Mouse (Mus musculus) heart, embryonic 10.5 days (tissue): ENCODE data around the gene Slc2a1. TPM values are rescaled to one million over a fixed set of nuclear protein-coding genes. Genes with fewer than 3 reads are reported as not detected.

Source experiments
- DNase-seq: peaks from one replicate; pipeline ENCODE4 v3.0.0-alpha.2; 2017; ENCODE audit warnings: low spot score
- H3K27ac ChIP-seq: fragments of 300-500 bp; sonication (generic); 2 replicates; pipeline ENCODE4 v1.5.1; 2016; ENCODE audit warnings: mild to moderate bottlenecking
- H3K27me3 ChIP-seq: fragments of 300-500 bp; sonication (generic); 2 replicates; pipeline ENCODE4 v1.6.1; 2016; ENCODE audit warnings: mild to moderate bottlenecking; ENCODE audit not compliant: poor library complexity, insufficient read depth, severe bottlenecking
- H3K36me3 ChIP-seq: fragments of 300-500 bp; sonication (generic); 2 replicates; pipeline ENCODE4 v1.6.1; 2016; ENCODE audit warnings: mild to moderate bottlenecking, moderate library complexity
- H3K4me1 ChIP-seq: fragments of 300-500 bp; sonication (generic); 2 replicates; pipeline ENCODE4 v1.6.1; 2016; ENCODE audit warnings: mild to moderate bottlenecking
- H3K4me3 ChIP-seq: fragments of 300-500 bp; sonication (generic); 2 replicates; pipeline ENCODE4 v1.5.1; 2016; ENCODE audit warnings: mild to moderate bottlenecking, moderate library complexity
- H3K9me3 ChIP-seq: fragments of 300-500 bp; sonication (generic); 2 replicates; pipeline ENCODE4 v1.6.1; 2016; ENCODE audit warnings: mild to moderate bottlenecking, moderate library complexity
- WGBS: fragments of 180-500 bp; shearing (Covaris S2); methylation state at CpG from one replicate; pipeline ENCODE4 v1.1.7; 2016; 5-methylcytosine and 5-hydroxymethylcytosine counted together
- polyA plus RNA-seq: library from polyadenylated mRNA; unstranded; fragments of >200 nt; fragmentation: Nextera tagmentation; extraction: Ambion mirVana; gene quantifications from 2 replicates; pipeline ENCODE4 v1.2.1, GENCODE M21; 2016

Gene Slc2a1
- polyA plus RNA-seq, 1 experiment from 2014 or later: 549 TPM

- no peaks in the 10 kb centered on the region for H3K27me3 ChIP-seq
- peak overlapping the region; percentile 98 for H3K27ac ChIP-seq
- 55% methylated on average over 4 of the region's 4 CpGs for WGBS
- H3K4me1 ChIP-seq: peaks cover 47% of the 10 kb centered on the region
- no peak for DNase-seq
- H3K9me3 ChIP-seq: no peaks in the 10 kb centered on the region
- peak overlapping the region; percentile 56 for H3K4me3 ChIP-seq
- H3K36me3 ChIP-seq: no peaks in the 10 kb centered on the region
Measured at GRCm38 (mm10) chr4:119104847-119105246, 3.7 kb upstream of the Slc2a1 start.

- peaks cover 54% of the 10 kb centered on the region for H3K4me1 ChIP-seq
- H3K27ac ChIP-seq: peak overlapping the region; percentile 98
- H3K36me3 ChIP-seq: peaks cover 3% of the 10 kb centered on the region; the same call in 1 of the 2 replicates
- DNase-seq: peak; percentile 97
- H3K27me3 ChIP-seq: no peaks in the 10 kb centered on the region
- peak overlapping the region; percentile 56 for H3K4me3 ChIP-seq
- no peaks in the 10 kb centered on the region for H3K9me3 ChIP-seq
- under 1% methylated on average over 18 of the region's 18 CpGs for WGBS
Measured at GRCm38 (mm10) chr4:119105704-119106103, 2.8 kb upstream of the Slc2a1 start.

GRCm38 (mm10) chr4:119107867-119108266 is 644 bp upstream of the Slc2a1 start:
- Histone ChIP-seq H3K9me3 (no peaks in the 10 kb centered on the region), H3K27me3 (no peaks in the 10 kb centered on the region), H3K36me3 (peaks cover 21% of the 10 kb centered on the region), H3K4me1 (peaks cover 66% of the 10 kb centered on the region), H3K27ac (peak overlapping the region; percentile 98), H3K4me3 (peak overlapping the region; percentile 90)
- WGBS: 81% methylated on average over 2 of the region's 2 CpGs
- DNase-seq: no peak

GRCm38 (mm10) chr4:119109640-119110039 is 1.1 kb downstream of the Slc2a1 start:
- peaks cover 80% of the 10 kb centered on the region for H3K4me1 ChIP-seq
- peaks cover 38% of the 10 kb centered on the region for H3K36me3 ChIP-seq
- H3K4me3 ChIP-seq: peak overlapping the region; percentile 90
- H3K27ac ChIP-seq: peak overlapping the region; percentile 98
- WGBS: 17% methylated on average over 11 of the region's 11 CpGs
- H3K27me3 ChIP-seq: no peaks in the 10 kb centered on the region
- DNase-seq: no peak
- H3K9me3 ChIP-seq: no peaks in the 10 kb centered on the region

- Histone ChIP-seq H3K9me3 (no peaks in the 10 kb centered on the region), H3K4me3 (peak overlapping the region; percentile 90), H3K36me3 (peaks cover 43% of the 10 kb centered on the region), H3K27ac (peak overlapping the region; percentile 98), H3K27me3 (no peaks in the 10 kb centered on the region), H3K4me1 (peaks cover 81% of the 10 kb centered on the region)
- no peak for DNase-seq
- 43% methylated on average over 5 of the region's 5 CpGs for WGBS
Measured at GRCm38 (mm10) chr4:119110512-119110911, 2.0 kb downstream of the Slc2a1 start.

- Histone ChIP-seq H3K27me3 (no peaks in the 10 kb centered on the region), H3K9me3 (no peaks in the 10 kb centered on the region), H3K36me3 (peaks cover 49% of the 10 kb centered on the region), H3K4me1 (peaks cover 81% of the 10 kb centered on the region), H3K4me3 (peak overlapping the region; percentile 90), H3K27ac (peak overlapping the region; percentile 98)
- DNase-seq: no peak
- 64% methylated on average over 5 of the region's 5 CpGs for WGBS
Measured at GRCm38 (mm10) chr4:119111410-119111809, 2.9 kb downstream of the Slc2a1 start.

- H3K27ac ChIP-seq: peak overlapping the region; percentile 98
- H3K4me1 ChIP-seq: peaks cover 85% of the 10 kb centered on the region
- H3K4me3 ChIP-seq: peak overlapping the region; percentile 90
- WGBS: 57% methylated on average over 2 of the region's 2 CpGs
- no peak for DNase-seq
- H3K36me3 ChIP-seq: peaks cover 58% of the 10 kb centered on the region
- no peaks in the 10 kb centered on the region for H3K9me3 ChIP-seq
- no peaks in the 10 kb centered on the region for H3K27me3 ChIP-seq
Measured at GRCm38 (mm10) chr4:119112256-119112885, 3.9 kb downstream of the Slc2a1 start.

- peak overlapping the region; percentile 69 for H3K27ac ChIP-seq
- DNase-seq: no peak
- H3K36me3 ChIP-seq: peaks cover 79% of the 10 kb centered on the region
- peaks cover 97% of the 10 kb centered on the region for H3K4me1 ChIP-seq
- H3K4me3 ChIP-seq: peak overlapping the region; percentile 35
- no peaks in the 10 kb centered on the region for H3K9me3 ChIP-seq
- no peaks in the 10 kb centered on the region for H3K27me3 ChIP-seq
- WGBS: 36% methylated on average over 6 of the region's 6 CpGs
Measured at GRCm38 (mm10) chr4:119115611-119116070, 7.1 kb downstream of the Slc2a1 start.

GRCm38 (mm10) chr4:119116336-119116735 is 7.8 kb downstream of the Slc2a1 start:
- H3K9me3 ChIP-seq: no peaks in the 10 kb centered on the region
- no peaks in the 10 kb centered on the region for H3K27me3 ChIP-seq
- H3K4me1 ChIP-seq: peaks cover 97% of the 10 kb centered on the region
- peaks cover 83% of the 10 kb centered on the region for H3K36me3 ChIP-seq
- peak overlapping the region; percentile 38 for H3K27ac ChIP-seq
- H3K4me3 ChIP-seq: peak overlapping the region; percentile 25; the same call in 1 of the 2 replicates
- no peak for DNase-seq
- 25% methylated on average over 1 of the region's 1 CpGs for WGBS

GRCm38 (mm10) chr4:119117571-119117970 is 9.1 kb downstream of the Slc2a1 start:
- Histone ChIP-seq H3K4me3 (no peak overlapping the region), H3K4me1 (peaks cover 97% of the 10 kb centered on the region), H3K27me3 (no peaks in the 10 kb centered on the region), H3K27ac (peak overlapping the region; percentile 49), H3K36me3 (peaks cover 83% of the 10 kb centered on the region), H3K9me3 (no peaks in the 10 kb centered on the region)
- 56% methylated on average over 5 of the region's 5 CpGs for WGBS
- no peak for DNase-seq

- Histone ChIP-seq H3K36me3 (peaks cover 83% of the 10 kb centered on the region), H3K27ac (peak overlapping the region; percentile 83)
- 47% methylated on average over 4 of the region's 4 CpGs for WGBS
Measured at GRCm38 (mm10) chr4:119118659-119119077, 10.2 kb downstream of the Slc2a1 start.

GRCm38 (mm10) chr4:119119354-119119753 is 10.8 kb downstream of the Slc2a1 start:
- DNase-seq: no peak
- Histone ChIP-seq H3K4me3 (peak overlapping the region; percentile 33; the same call in 1 of the 2 replicates), H3K4me1 (peaks cover 98% of the 10 kb centered on the region), H3K36me3 (peaks cover 82% of the 10 kb centered on the region), H3K27me3 (no peaks in the 10 kb centered on the region), H3K27ac (peak overlapping the region; percentile 83), H3K9me3 (no peaks in the 10 kb centered on the region)
- WGBS: 69% methylated on average over 5 of the region's 5 CpGs

More at GRCm38 (mm10) chr4:119118659-119119077, 10.2 kb downstream of the Slc2a1 start:
- H3K27me3 ChIP-seq: no peaks in the 10 kb centered on the region
- H3K9me3 ChIP-seq: no peaks in the 10 kb centered on the region
- H3K4me1 ChIP-seq: peaks cover 98% of the 10 kb centered on the region
- no peak for DNase-seq
- peak overlapping the region; percentile 33; the same call in 1 of the 2 replicates for H3K4me3 ChIP-seq

GRCm38 (mm10) chr4:119120095-119120494 is 11.6 kb downstream of the Slc2a1 start:
- Histone ChIP-seq H3K9me3 (no peaks in the 10 kb centered on the region), H3K27ac (peak overlapping the region; percentile 83; the same call in 1 of the 2 replicates), H3K27me3 (no peaks in the 10 kb centered on the region), H3K4me3 (no peak overlapping the region), H3K36me3 (peaks cover 84% of the 10 kb centered on the region), H3K4me1 (peaks cover 98% of the 10 kb centered on the region)
- 79% methylated on average over 6 of the region's 6 CpGs for WGBS
- no peak for DNase-seq
